Mouse (Mus musculus): Measurements from ENCODE around the gene Slc22a1.

DNA sequence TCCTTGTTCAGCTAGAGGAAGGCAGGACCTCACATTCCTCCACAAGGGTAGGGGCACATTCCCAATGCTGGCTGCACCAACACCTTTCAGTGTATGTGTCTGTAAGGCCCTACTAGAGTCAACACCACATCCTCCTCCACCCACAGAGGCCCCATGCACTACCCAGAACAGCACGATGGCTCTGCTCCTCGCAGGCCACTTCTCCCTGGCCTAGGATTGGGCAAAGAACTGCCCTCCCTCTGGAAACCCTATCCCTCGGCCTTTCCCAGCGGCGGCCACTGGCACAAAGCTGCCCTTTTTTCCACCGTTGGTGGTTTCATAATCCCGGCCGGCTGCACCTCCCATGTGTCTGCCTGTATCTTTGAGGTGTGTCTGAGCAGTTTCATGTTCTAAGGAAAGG lies 47.0 kb upstream of the Slc22a1 start:
- TF ChIP-seq CTCF (IDR thresholded peaks at IDR 0.05; ENCODE audit: low read depth, low read length) (no peak), GATA1 (IDR thresholded peaks at IDR 0.05; ENCODE audit: borderline replicate concordance, low read length) (no peak)
